Mouse (Mus musculus) thymus, adult 2 months (tissue): ENCODE measurements around the gene Ppy.

Experiments used
- CTCF ChIP-seq: fragments of 200-500 bp; IDR thresholded peaks from 2 replicates; pipeline ENCODE4 v1.5.1; 2012; ENCODE audit warnings: mild to moderate bottlenecking, control low read depth, low read length, moderate library complexity, borderline replicate concordance; ENCODE audit not compliant: control insufficient read depth, poor library complexity, insufficient read depth; ENCODE audit errors: extremely low read depth
- POLR2A ChIP-seq: fragments of 200-500 bp; IDR thresholded peaks from 2 replicates; pipeline ENCODE4 v1.6.1; 2012; ENCODE audit warnings: mild to moderate bottlenecking, low read length, control low read depth, moderate library complexity; ENCODE audit not compliant: control insufficient read depth, poor library complexity, insufficient read depth; ENCODE audit errors: extremely low read depth

DNA sequence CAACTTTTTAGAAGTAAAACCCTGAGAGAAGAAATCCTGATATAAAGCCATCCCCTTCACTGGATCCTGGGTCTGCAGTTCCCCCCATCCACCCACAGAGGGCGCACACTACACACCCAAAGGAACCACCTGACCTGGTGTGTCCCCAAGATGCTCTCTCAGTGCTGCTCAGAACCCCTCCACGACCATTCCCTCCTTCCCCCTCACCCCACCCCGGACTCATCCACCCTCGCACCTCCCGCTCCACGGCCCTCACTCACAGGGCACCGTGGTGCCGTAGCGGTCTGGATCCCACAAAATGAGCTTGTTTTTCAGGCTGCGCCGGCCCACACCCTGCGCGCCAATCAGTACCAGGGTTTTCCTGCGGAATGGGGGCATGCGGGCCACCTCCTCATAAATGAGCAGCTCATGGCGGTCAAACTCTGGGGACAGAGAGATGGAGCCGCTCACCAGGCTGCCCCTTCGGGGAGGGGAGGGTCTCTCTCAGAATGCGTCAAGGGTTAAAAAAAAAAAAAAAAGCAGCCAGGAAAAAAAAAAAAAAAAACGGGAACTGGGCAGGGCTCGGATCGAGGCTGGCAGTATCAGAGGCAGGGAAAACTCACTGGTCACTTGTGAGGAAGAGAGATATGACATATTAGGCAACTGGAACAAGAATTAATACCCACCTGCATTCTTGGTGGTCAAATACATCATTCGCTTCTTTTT, 39.7 kb downstream of the Ppy start:
- TF ChIP-seq POLR2A = no peak
- TF ChIP-seq CTCF = peak; percentile 79; the same call in 1 of the 2 replicates
